Mouse (Mus musculus): Measurements from ENCODE around the gene Wnt5a. TPM values are rescaled to one million over a fixed set of nuclear protein-coding genes. Genes with fewer than 3 reads are reported as not detected.

Wnt5a gene
- 4.4 and 7.4 TPM in 2 replicates for polyA plus RNA-seq (2012; rRNA removed)

DNA sequence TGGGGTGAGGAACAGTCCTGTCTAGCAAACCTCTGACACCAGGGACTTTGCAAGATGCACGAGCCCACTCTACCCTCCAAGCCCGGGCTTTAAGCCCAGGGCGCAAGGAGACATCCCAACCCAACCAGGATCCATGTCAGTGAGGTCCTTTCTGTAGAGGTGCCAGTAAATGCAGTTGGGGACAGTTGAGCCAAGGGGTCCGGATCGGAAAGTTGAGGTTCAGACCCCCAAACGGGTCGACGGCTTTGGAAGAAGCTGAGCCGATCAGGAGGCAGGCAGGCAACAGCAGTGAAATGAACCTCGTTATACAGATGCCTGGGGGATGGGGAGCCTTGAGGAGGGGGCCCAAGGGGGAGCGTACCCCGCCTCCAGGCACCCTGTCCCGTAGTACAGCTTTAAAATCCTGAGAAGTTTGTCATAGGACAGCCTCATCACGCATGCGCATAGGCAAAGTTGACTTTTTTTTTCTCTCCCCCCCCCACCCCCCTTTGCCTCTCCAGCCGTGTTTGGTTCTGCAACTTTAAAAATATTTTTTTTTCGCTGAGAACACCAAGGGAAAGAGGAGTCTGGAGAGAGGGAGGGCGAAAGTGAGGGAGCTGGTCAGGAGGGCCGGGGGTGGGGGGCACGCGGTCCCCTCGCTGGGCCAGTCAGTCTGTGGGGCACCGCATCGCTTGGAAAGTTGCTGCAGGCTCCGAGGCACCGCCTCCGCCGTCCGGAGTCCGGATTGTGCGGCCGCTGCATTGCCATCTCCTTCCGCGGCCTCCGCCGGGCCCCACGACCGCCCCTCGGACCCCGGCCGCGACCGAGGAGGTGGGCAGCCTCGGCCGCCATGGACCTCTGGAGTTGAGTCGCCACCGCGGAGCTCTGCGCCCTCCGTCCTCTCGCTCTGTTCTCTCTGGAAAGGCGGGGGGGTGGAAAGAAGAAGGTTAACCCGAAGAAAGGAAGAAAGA lies at the start of gene Wnt5a:
Gene Wnt5a, plus strand, starts transcription at position 650 of the 950 bp plus-strand sequence.
- no peak for TF ChIP-seq CTCF (IDR thresholded peaks at IDR 0.05; ENCODE audit: extremely low read depth, insufficient read length, insufficient replicate concordance, low read depth, low read length)
- no peak; the same call in 1 of the 2 replicates for TF ChIP-seq POLR2A (IDR thresholded peaks at IDR 0.05; ENCODE audit: low read depth, low read length)
- Histone ChIP-seq H3K27ac (ENCODE audit: insufficient read depth, low read depth, low read length) (peak within 1 kb of the TSS; percentile 43), H3K4me1 (ENCODE audit: control insufficient read depth, insufficient read depth, insufficient read length, low read length) (peaks cover 5% of the 10 kb centered on the region; the same call in 1 of the 2 replicates), H3K27me3 (ENCODE audit: control insufficient read depth, insufficient read depth, low read length) (peaks cover 42% of the 10 kb centered on the region), H3K36me3 (ENCODE audit: control insufficient read depth, insufficient read depth, low read length) (no peaks in the 10 kb centered on the region), H3K4me3 (ENCODE audit: low read depth, low read length) (peak within 1 kb of the TSS; percentile 70)
- 3% methylated on average over 53 of the region's 53 CpGs for WGBS

DNA sequence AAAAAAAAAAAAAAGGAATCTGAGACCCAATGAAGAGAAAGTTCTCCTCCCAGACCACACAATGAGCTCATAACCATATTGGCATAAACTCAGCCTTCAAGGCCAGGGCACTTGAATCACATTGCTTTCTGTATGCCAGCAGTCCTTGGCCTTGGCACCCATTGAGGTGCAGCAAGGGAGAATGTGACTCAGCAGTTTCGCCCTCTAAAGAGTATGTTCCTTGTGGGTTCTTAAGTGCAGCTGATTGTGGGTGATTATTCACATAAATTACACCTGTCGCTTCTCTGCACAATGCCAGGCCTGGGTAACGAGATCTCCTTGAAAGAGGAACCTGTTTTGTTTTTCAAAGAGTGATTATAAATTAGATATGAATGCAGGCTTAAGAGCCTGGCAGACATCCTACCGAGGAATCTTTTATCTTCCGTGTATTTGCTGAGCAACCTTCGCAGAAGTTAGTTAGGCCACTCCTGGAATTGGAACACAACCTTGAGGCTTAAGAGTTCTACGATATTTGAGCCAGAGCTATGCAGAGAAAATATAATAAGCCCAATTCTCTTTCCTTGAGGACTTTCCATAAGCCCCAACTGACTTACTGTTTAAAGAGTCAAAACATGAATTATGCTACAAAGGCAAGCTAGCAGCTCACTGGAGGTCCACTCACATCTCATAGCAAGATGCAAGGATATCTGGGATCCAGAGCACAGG lies 48.0 kb upstream of the Wnt5a start:
- 12% methylated on average over 7 of the region's 7 CpGs for WGBS
- no peaks in the 10 kb centered on the region for H3K36me3 ChIP-seq (ENCODE audit: control insufficient read depth, insufficient read depth, low read length)
- H3K4me1 ChIP-seq (ENCODE audit: control insufficient read depth, insufficient read depth, insufficient read length, low read length) = peaks cover 7% of the 10 kb centered on the region; the same call in 1 of the 2 replicates
- H3K27me3 ChIP-seq (ENCODE audit: control insufficient read depth, insufficient read depth, low read length) = no peaks in the 10 kb centered on the region
- H3K27ac ChIP-seq (ENCODE audit: insufficient read depth, low read depth, low read length) = no peak overlapping the region
- no peak overlapping the region for H3K4me3 ChIP-seq (ENCODE audit: low read depth, low read length)
- no peak for TF ChIP-seq POLR2A (IDR thresholded peaks at IDR 0.05; ENCODE audit: low read depth, low read length)
- TF ChIP-seq CTCF (IDR thresholded peaks at IDR 0.05; ENCODE audit: extremely low read depth, insufficient read length, insufficient replicate concordance, low read depth, low read length) = no peak

DNA sequence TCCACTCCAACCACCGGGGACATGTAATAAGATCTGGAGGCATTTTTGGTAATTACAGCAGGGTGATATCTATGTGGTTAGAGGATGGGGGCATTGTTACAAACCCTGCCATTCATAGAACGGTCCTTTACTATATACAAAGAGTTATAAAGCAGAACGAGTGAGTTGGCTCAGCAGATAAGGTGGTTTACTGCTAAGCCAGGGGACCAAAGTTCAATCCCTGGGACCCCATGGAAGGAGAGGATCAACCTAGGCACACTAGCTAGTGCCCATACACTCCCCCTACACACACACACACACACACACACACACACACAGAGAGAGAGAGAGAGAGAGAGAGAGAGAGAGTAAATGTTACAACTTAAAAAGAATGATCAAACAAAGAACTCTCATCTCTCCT lies 47.1 kb upstream of the Wnt5a start:
- Histone ChIP-seq H3K4me1 (ENCODE audit: control insufficient read depth, insufficient read depth, insufficient read length, low read length) (peaks cover 7% of the 10 kb centered on the region; the same call in 1 of the 2 replicates), H3K4me3 (ENCODE audit: low read depth, low read length) (no peak overlapping the region), H3K27ac (ENCODE audit: insufficient read depth, low read depth, low read length) (no peak overlapping the region), H3K36me3 (ENCODE audit: control insufficient read depth, insufficient read depth, low read length) (no peaks in the 10 kb centered on the region), H3K27me3 (ENCODE audit: control insufficient read depth, insufficient read depth, low read length) (no peaks in the 10 kb centered on the region)
- TF ChIP-seq CTCF (IDR thresholded peaks at IDR 0.05; ENCODE audit: extremely low read depth, insufficient read length, insufficient replicate concordance, low read depth, low read length) = no peak
- no peak for TF ChIP-seq POLR2A (IDR thresholded peaks at IDR 0.05; ENCODE audit: low read depth, low read length)
- 27% methylated on average over 3 of the region's 3 CpGs for WGBS

DNA sequence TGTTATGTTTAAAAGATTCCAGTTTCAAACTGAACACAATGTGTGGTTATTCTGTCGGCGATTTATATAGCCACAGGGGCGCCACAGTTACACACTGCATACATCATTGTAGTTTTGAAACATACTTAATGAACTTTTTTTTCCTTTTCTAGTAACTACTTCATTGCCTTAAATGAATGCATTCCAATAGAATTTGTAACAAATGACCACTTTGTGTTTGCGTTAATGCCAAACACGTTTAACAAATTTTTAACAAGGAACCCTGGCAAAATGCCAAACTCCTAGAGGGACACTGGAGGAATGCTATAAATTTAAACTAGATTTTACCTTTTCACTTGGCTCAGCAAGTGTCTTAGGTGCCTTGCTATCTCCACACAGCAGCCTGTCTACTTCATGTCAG lies 36.6 kb upstream of the Wnt5a start:
- Histone ChIP-seq H3K4me3 (ENCODE audit: low read depth, low read length) (no peak overlapping the region), H3K27ac (ENCODE audit: insufficient read depth, low read depth, low read length) (no peak overlapping the region), H3K36me3 (ENCODE audit: control insufficient read depth, insufficient read depth, low read length) (no peaks in the 10 kb centered on the region), H3K27me3 (ENCODE audit: control insufficient read depth, insufficient read depth, low read length) (no peaks in the 10 kb centered on the region), H3K4me1 (ENCODE audit: control insufficient read depth, insufficient read depth, insufficient read length, low read length) (no peaks in the 10 kb centered on the region)
- 60% methylated on average over 5 of the region's 5 CpGs for WGBS
- TF ChIP-seq POLR2A (IDR thresholded peaks at IDR 0.05; ENCODE audit: low read depth, low read length) (no peak), CTCF (IDR thresholded peaks at IDR 0.05; ENCODE audit: extremely low read depth, insufficient read length, insufficient replicate concordance, low read depth, low read length) (no peak)

DNA sequence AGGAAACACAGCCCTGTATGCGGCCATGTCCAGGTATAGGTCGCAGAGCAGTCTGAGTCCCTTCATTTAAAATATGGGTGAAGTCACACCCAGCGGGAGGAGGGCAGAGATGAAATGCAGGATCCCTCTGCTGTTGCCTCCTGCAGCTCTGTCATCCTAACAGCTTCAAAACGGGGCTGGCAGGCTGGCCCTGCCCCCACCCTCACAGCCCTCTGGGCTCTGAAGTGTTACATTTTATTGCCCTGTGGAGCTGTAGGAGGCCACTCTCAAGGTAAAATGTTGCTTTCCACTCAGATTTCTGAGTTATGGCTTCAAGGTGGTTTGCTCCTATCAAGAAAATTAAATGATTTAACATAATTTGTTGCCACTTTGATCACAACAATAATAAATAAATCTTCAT lies 34.9 kb upstream of the Wnt5a start:
- WGBS = 51% methylated on average over 4 of the region's 4 CpGs

DNA sequence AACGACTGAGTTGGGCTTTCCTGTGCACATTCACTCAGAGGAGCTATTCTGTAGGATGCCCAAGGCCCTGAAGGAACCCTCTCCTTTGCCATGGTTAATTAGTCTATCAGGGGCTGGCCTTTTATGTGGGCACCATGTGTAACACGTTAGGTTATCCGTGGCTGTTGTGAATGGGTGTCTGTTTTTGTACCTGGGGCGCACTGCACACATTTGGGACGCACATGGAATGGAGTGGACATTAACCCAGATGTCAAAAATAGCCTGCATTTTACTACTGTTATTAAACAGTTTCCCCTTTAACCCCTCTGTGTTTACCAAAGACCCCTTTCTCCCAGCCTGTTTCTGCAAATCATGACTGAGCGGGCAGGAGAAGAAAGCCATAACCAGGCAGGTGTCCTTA lies 34.3 kb upstream of the Wnt5a start:
- Histone ChIP-seq H3K36me3 (ENCODE audit: control insufficient read depth, insufficient read depth, low read length) (no peaks in the 10 kb centered on the region), H3K27me3 (ENCODE audit: control insufficient read depth, insufficient read depth, low read length) (no peaks in the 10 kb centered on the region), H3K4me3 (ENCODE audit: low read depth, low read length) (no peak overlapping the region), H3K27ac (ENCODE audit: insufficient read depth, low read depth, low read length) (no peak overlapping the region), H3K4me1 (ENCODE audit: control insufficient read depth, insufficient read depth, insufficient read length, low read length) (no peaks in the 10 kb centered on the region)
- WGBS = 75% methylated on average over 6 of the region's 6 CpGs
- no peak for TF ChIP-seq CTCF (IDR thresholded peaks at IDR 0.05; ENCODE audit: extremely low read depth, insufficient read length, insufficient replicate concordance, low read depth, low read length)

More for the DNA sequence above, 34.9 kb upstream of the Wnt5a start:
- Histone ChIP-seq H3K27ac (ENCODE audit: insufficient read depth, low read depth, low read length) (no peak overlapping the region), H3K4me1 (ENCODE audit: control insufficient read depth, insufficient read depth, insufficient read length, low read length) (no peaks in the 10 kb centered on the region), H3K4me3 (ENCODE audit: low read depth, low read length) (no peak overlapping the region), H3K36me3 (ENCODE audit: control insufficient read depth, insufficient read depth, low read length) (no peaks in the 10 kb centered on the region), H3K27me3 (ENCODE audit: control insufficient read depth, insufficient read depth, low read length) (no peaks in the 10 kb centered on the region)
- no peak for TF ChIP-seq POLR2A (IDR thresholded peaks at IDR 0.05; ENCODE audit: low read depth, low read length)
- no peak for TF ChIP-seq CTCF (IDR thresholded peaks at IDR 0.05; ENCODE audit: extremely low read depth, insufficient read length, insufficient replicate concordance, low read depth, low read length)

DNA sequence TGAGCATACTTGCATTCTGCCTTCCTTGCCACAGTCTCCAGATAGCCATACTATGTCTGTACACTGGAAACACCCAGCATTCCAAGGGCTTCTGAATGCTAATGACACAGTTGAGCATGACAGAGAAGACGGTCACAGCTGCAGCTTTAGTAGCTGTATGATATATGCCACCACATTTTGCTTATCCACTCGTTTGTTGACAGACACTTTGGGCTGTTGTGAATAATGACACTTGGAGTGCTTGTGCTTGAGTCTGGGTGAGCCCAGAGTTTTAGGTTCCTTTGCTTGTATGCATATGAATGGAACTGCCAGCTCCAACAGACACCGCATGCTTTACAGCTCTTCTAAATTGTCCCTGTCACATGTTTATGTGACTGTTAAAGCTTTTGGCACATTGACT lies 29.5 kb upstream of the Wnt5a start:
- TF ChIP-seq CTCF (IDR thresholded peaks at IDR 0.05; ENCODE audit: extremely low read depth, insufficient read length, insufficient replicate concordance, low read depth, low read length) (no peak), POLR2A (IDR thresholded peaks at IDR 0.05; ENCODE audit: low read depth, low read length) (no peak)
- Histone ChIP-seq H3K27me3 (ENCODE audit: control insufficient read depth, insufficient read depth, low read length) (no peaks in the 10 kb centered on the region), H3K4me3 (ENCODE audit: low read depth, low read length) (no peak overlapping the region), H3K36me3 (ENCODE audit: control insufficient read depth, insufficient read depth, low read length) (no peaks in the 10 kb centered on the region), H3K27ac (ENCODE audit: insufficient read depth, low read depth, low read length) (no peak overlapping the region), H3K4me1 (ENCODE audit: control insufficient read depth, insufficient read depth, insufficient read length, low read length) (no peaks in the 10 kb centered on the region)
- 66% methylated on average over 3 of the region's 3 CpGs for WGBS
